Mouse (Mus musculus) megakaryocyte progenitor cell, adult 5-6 weeks (primary cell): ENCODE results near the gene Slc25a21. TPM values are rescaled to one million over a fixed set of nuclear protein-coding genes. Genes with fewer than 3 reads are reported as not detected.
A peak's percentile ranks its signal among the peaks of the same experiment; 100 is the strongest.

Source experiments
- ATAC-seq: replicated peaks from 2 replicates; pipeline ENCODE4 v1.8.0; 2016; ENCODE audit warnings: mild to moderate bottlenecking, moderate TSS enrichment, inconsistent platforms; ENCODE audit not compliant: poor library complexity
- total RNA-seq, 2 experiments: library from RNA; stranded (forward) in 1 of 2; stranded (reverse) in 1 of 2; fragments of 157-497, 149-512 nt in 1 of 2; fragments of 200-1000 nt in 1 of 2; gene quantifications; 2 replicates each; pipeline versions ENCODE4 v1.2.3 to v1.2.4; 2015 to 2017

The Slc25a21 gene
- total RNA-seq, 2 experiments from 2014 or later = 6.5 to 12.4 TPM

DNA sequence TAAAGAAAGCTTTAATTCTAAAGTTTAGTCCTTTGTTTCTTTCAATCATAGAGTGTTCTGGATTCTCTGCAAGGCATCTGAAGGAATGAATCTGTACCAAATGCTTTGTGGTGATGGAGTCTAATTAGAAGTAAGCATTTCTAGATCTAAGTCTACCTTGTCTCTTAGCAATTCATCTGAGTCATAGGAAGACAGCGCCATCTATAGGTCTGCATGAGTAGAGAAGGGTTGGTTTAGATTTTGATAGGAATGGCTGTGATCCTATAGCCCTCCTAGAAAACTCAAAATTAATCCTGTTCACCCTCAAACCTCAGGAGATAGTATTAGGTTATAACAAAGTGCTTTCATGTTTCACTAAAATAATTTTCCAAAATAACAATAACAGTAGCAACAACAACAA, 11.8 kb downstream of the Slc25a21 start:
- peak; percentile 74 for ATAC-seq

DNA sequence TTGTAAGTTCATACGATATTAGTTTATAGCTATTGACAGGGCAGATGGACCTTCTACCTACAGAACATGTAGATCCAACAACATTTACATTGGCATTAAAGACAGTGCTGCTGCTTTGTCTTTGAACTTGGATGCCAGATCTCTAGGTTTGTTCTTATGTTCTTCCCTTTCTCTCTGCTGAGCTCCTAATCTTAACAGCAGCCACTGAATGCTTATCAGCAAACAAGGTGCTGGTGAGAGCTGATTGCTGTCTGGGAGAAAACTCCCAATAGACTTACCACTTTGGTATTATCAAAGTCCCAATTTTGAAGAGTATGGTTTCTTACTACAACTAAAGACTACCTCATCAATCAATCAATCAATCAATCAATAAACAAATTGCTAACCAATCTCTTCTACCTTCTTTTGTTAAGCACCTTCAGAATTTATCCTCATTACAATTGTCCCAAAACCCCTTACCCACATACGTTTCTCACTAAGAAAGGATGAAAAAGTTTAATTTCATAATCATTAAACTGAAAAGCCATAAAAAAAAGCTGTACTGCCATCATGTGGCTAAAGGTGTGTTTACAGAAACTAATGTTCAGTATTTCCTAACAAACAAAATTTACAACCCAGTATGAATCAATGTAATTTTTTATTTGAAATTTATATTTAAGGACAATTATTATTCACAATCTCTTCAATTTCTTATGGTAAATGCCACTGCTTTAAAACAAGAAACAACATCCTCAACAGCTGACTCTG, 12.7 kb downstream of the Slc25a21 start:
- ATAC-seq = peak; percentile 61

- no peak for ATAC-seq
These were observed 17.6 kb downstream of the Slc25a21 start for GRCm38 (mm10) chr12:57179465-57180188.

DNA sequence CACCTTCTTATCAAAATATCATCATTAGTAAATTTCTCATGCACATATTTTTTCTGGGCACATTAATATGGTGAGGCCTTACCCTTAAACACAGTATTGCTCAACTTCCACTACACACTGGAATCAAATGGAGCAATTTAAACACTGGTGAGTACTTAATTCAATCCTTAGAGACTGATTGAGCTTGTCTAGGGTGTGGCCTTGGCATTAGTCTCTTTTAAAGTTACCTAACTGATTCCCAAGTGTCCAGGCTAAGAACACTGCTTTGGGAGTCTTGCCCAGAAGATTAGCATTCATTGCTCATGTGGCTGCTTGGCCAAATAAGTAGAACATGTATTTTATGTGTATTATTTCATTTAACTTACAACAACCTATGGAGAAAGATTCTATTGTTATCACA, 18.5 kb downstream of the Slc25a21 start:
- ATAC-seq = no peak

DNA sequence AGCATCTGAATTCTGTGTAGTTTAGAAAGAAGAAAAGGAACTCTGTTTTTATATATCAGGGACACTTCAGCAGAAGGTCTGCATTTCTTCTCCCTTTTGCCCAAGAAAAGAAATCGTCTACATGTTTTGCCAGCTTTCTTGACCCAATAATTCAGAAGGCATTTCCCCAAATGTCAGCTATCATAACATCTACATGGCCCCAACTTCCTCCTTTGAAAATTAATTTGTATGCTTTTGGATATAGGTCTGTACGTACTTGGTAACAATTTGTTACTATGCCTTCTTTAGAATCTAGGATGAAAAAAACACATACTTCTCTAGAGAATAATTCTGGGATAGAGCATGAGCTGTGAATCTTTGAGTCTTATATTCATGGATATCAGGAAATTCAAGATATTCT, 34.0 kb downstream of the Slc25a21 start:
- ATAC-seq = no peak

DNA sequence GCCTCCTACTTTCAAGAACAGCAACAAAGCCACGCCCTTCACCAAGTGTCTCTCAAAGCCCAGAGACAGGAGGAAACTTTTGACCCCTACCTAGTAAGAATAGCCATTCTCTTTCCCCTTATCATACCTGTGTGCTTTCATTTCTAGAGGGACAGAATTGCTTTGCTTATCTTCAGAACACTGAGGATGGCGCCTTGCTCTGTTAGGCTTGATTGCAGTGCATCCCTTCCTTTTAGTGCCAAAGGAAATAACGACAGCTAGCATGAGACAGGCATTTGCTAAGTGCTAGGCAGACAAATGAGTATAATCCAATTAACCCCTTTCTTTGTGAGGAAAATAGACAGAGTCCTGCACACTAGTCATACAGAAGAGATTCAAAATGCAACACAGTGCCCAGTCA, 34.4 kb downstream of the Slc25a21 start:
- ATAC-seq = peak; percentile 66

DNA sequence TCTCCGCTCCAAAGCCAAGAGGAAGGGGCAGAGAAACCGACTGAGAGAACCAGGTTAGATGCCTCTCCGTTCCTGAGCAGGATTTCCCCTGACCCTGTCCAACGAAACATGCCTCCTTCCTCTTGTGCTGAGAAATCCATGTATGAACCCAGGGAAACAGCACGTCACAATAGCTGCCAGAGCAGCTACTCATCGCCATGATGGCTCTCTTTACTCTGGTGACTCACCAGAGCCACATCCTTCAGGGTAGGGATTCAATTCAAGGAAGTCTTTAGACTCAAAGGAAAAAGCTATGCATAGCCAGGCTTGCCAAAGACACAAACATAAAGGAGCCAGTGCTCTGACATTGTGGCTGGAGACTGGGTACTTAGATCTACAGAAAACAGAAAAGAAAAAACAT, 37.4 kb downstream of the Slc25a21 start:
- no peak for ATAC-seq

DNA sequence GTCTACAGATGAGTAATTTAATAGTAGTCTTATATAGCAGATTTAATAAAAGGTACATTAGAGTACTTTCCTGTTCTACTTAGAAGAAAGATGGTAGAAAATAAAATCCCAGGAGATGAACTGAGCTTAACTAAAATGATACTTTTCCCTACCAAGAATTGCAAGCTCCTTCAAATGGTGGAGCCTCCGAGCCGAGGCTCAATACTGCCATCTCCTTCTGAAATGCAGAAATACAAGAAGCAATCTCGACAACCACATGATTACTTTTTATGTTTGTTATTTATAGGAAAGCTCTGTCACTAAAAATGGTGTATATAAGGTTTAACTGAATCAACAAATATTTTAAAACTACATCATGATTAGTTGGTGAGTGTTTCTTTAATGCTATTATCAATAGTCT, 39.0 kb downstream of the Slc25a21 start:
- ATAC-seq = no peak

DNA sequence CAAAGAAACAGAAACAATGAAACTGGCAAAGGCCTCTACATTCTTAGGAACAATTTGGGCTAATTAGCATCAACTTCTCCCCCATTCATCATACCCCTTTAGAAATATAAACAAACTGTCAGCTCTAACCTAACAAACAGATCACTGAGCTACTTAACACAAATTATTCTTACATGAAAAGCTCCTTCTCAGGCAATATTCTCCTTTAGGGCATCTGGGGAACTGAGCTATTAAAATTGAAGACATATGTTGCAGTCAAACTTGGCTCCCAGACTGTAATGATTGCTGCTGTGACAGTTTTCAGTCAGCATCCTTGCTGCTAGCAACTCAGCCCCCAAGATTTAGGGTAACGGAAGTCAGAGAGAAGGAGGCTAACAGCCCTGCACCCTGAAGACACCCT, 58.3 kb downstream of the Slc25a21 start:
- no peak for ATAC-seq

- ATAC-seq = no peak
These were observed 59.5 kb downstream of the Slc25a21 start for GRCm38 (mm10) chr12:57137809-57138208.

GRCm38 (mm10) chr12:57118602-57119001, 78.7 kb downstream of the Slc25a21 start:
- ATAC-seq = no peak

DNA sequence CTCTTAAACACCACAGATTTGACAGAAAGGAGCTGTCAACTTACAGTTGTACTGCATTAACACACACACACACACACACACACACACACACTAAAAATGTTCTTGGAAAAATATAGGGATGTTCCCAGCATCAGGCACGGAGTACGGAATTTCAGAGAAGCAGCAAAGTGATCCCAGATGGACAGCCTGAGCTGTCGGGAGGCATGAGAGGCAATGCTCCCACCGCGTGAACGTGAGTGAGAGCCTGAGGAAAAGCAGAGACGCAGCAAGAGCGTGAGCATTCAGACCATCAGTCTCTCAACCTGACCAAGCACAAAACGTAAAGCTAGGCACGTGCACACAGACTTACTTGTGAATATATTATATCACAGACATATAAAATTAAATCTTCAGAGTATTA, 81.8 kb downstream of the Slc25a21 start:
- ATAC-seq = no peak

DNA sequence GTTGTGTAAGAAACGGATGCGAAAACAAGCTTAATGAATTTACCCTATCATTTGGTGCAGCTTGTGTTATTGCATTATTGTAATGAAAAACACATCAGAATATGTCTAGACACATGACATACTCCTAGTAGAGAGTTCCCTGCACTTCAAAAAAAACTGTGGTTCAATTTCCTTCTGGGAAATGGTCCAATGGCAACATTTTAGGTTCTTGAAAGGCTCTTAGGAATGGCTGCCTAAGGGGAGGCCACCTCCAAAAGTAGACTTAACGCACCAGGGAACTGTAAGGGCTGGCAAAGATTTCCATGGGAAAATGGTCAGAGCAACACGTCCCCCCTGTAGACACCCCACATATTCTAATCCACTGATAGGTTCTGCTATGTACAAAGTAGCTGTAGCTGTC, 87.9 kb downstream of the Slc25a21 start:
- ATAC-seq = no peak

DNA sequence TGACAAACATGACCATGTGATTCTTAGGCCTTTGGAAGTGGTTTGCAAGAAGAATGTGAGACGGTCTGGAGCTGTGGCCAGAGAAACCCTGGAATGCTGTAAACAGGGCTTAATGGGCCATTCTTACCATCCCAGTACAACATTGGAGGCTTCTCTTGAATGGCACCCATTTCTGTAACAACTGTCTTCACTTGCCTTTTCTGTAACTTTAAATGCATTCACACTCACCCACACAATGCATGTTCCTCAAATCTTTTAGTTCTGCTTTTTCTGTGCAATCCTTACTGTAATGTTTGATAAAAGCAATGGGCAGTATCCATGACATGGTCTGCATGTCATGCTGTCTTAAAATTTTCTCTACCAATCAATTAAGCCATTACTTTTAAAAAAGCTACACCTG, 95.0 kb downstream of the Slc25a21 start:
- ATAC-seq = no peak

DNA sequence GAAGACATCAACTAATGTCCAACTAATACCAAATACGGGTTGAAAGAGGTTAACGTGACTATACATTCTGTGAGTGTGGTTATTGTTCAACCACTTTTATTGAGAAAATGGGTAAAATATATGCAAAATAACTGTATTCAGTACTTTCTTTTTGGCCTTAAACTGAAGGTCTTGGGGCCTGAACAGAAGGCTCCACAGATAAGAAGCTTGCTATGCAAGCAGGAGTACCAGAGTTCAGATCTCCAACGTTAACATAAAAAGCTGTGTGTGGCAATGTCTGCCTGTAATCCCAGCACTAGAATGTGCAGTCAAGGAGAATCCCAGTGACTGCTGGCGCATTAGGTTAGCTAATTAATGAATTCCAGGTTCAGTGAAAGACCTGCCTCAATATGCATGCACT, 96.7 kb downstream of the Slc25a21 start:
- peak; percentile 71 for ATAC-seq

DNA sequence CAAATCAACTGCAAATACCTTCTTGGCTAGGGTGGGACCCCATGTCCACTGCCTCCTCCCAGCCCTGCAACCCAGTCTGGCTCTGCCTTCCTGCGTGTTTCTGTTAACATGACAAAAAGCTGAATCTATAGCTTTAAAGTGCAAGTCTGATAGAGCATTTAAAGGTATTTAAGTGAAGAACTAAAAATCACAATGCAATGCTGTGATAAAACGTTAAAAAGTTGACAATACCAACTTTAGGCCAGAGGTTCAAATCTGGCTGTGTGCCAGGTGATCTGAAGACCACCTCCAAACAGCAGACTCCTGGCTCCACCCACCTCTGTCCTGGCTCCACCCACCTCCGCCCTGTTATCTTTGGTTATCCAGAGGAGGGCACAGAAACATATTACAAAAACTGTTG, 98.2 kb downstream of the Slc25a21 start:
- no peak for ATAC-seq

- no peak for ATAC-seq
These were observed 98.9 kb downstream of the Slc25a21 start for GRCm38 (mm10) chr12:57098371-57098770.

GRCm38 (mm10) chr12:57093107-57093506, 104.2 kb downstream of the Slc25a21 start:
- no peak for ATAC-seq

GRCm38 (mm10) chr12:57084519-57084918, 112.8 kb downstream of the Slc25a21 start:
- no peak for ATAC-seq

- ATAC-seq = no peak
These were observed 113.7 kb downstream of the Slc25a21 start for GRCm38 (mm10) chr12:57083533-57083932.

GRCm38 (mm10) chr12:57076606-57077005, 120.7 kb downstream of the Slc25a21 start:
- ATAC-seq = no peak

DNA sequence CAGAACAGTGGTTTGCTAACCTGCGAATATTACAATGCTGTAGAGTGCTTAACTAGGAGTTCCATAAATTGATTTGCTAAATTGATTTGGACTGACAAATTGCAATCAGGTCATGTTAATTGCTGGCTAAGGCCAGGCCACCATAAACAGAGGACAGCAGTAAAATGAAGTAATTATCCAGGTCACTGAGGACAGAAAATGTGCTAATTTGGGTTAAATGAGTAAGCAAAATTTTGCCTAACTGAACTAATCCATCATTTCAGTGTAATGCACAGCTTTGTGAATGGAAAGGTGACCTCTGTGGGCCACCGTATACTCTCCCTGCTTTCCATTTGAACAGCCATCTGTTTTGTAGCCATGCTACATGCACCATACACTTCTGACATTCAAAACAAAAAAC, 124.7 kb downstream of the Slc25a21 start:
- ATAC-seq = no peak

GRCm38 (mm10) chr12:57068607-57069006, 128.7 kb downstream of the Slc25a21 start:
- ATAC-seq = no peak
